Mouse (Mus musculus): ENCODE measurements around the gene Pde4c.

DNA sequence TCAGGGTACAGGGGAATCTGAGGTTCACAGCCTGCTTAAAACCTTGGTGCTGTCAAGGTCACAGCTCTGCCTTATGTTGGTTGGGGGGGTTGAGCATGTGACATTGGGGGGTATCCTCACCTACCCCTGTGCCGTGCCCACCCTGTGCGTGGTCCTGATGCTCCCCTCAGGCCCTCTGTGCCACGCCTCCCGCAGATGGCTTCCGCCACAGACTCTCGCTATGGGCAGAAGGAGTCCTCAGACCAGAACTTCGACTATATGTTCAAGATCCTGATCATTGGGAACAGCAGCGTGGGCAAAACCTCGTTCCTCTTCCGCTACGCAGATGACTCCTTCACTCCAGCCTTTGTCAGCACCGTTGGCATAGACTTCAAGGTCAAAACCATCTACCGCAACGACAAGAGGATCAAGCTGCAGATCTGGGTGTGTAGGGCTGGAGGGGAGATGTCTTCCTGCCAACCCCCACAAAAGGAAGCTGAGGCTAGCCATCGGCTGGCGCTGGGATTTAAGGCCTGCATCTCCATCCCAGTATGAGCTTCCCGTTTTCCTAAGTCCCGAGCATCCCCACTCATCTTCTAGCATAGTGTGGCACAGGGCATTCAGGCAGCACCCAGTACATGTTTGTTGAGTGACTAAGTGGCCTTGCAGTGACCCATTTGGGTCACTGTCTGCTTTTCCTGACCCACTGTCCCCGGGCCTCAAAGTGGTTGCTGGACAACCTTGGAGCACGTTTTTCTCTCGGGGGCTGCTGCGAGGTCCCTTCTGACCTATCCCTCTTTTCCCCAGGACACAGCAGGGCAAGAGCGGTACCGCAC is 32.3 kb downstream of the Pde4c start:
- TF ChIP-seq POLR2A (IDR thresholded peaks at IDR 0.05; ENCODE audit: control insufficient read depth, low read depth, low read length) (no peak), CTCF (IDR thresholded peaks at IDR 0.05; ENCODE audit: control insufficient read depth, insufficient read depth, insufficient replicate concordance, low read depth, low read length) (no peak)
